Mouse (Mus musculus) intestine, embryonic 16.5 days (tissue): ENCODE data around the gene Dtx2. TPM values are rescaled to one million over a fixed set of nuclear protein-coding genes. Genes with fewer than 3 reads are reported as not detected.

Experiments
- ATAC-seq: fragments of 200-750 bp; cut with Nextera tagmentation; 2 replicates; pipeline ENCODE4 v1.8.0; 2017; ENCODE audit warnings: moderate TSS enrichment, moderate library complexity
- H3K27ac ChIP-seq: fragments of 300-500 bp; sonication (generic); 2 replicates; pipeline ENCODE4 v1.5.1; 2014; ENCODE audit warnings: mild to moderate bottlenecking, low read length
- H3K27me3 ChIP-seq: fragments of 300-500 bp; sonication (generic); replicated peaks from 2 replicates; pipeline ENCODE4 v1.6.1; 2014; ENCODE audit warnings: low read length, control low read depth, mixed read lengths; ENCODE audit not compliant: control insufficient read depth, insufficient read depth
- H3K36me3 ChIP-seq: fragments of 300-500 bp; sonication (generic); 2 replicates; pipeline ENCODE4 v1.6.1; 2014; ENCODE audit warnings: low read length, control low read depth; ENCODE audit not compliant: control insufficient read depth, insufficient read depth
- H3K4me1 ChIP-seq: fragments of 300-500 bp; sonication (generic); 2 replicates; pipeline ENCODE4 v1.6.1; 2014; ENCODE audit warnings: low read length, control low read depth, mixed read lengths; ENCODE audit not compliant: control insufficient read depth, insufficient read depth
- H3K4me2 ChIP-seq: fragments of 300-500 bp; sonication (generic); 2 replicates; pipeline ENCODE4 v1.6.1; 2014; ENCODE audit warnings: low read depth, low read length, control low read depth
- H3K4me3 ChIP-seq: fragments of 300-500 bp; sonication (generic); 2 replicates; pipeline ENCODE4 v1.5.1; 2014; ENCODE audit warnings: mild to moderate bottlenecking, low read length
- H3K9ac ChIP-seq: fragments of 300-500 bp; sonication (generic); 2 replicates; pipeline ENCODE4 v1.6.1; 2014; ENCODE audit warnings: low read depth, low read length
- H3K9me3 ChIP-seq: fragments of 300-500 bp; sonication (generic); 2 replicates; pipeline ENCODE4 v1.6.1; 2016; ENCODE audit warnings: low read length, control low read depth; ENCODE audit not compliant: control insufficient read depth
- WGBS: fragments of 180-500 bp; shearing (Covaris S2); extraction: QIAGEN DNeasy Blood & Tissue Kit; methylation state at CpG from one replicate; pipeline ENCODE4 v1.1.7; 2014; 5-methylcytosine and 5-hydroxymethylcytosine counted together
- polyA plus RNA-seq: library from polyadenylated mRNA; unstranded; fragments of >200 nt; fragmentation: Nextera tagmentation; extraction: Ambion mirVana; gene quantifications from 2 replicates; pipeline ENCODE4 v1.2.1, GENCODE M21; 2015

Gene Dtx2
- polyA plus RNA-seq, 1 experiment from 2014 or later = 21.6 TPM

GRCm38 (mm10) chr5:135990601-135991000 is 4.0 kb upstream of the Dtx2 start:
- no peak for ATAC-seq
- no peak overlapping the region for H3K4me2 ChIP-seq
- no peaks in the 10 kb centered on the region for H3K9me3 ChIP-seq
- H3K4me3 ChIP-seq = no peak overlapping the region
- H3K27ac ChIP-seq = no peak overlapping the region
- H3K4me1 ChIP-seq = peaks cover 3% of the 10 kb centered on the region
- no peaks in the 10 kb centered on the region for H3K36me3 ChIP-seq
- no peaks in the 10 kb centered on the region for H3K27me3 ChIP-seq
- WGBS = 73% methylated on average over 5 of the region's 5 CpGs
- H3K9ac ChIP-seq = no peak overlapping the region

GRCm38 (mm10) chr5:135993381-135993965 is 1.1 kb upstream of the Dtx2 start:
- Histone ChIP-seq H3K27me3 (no peaks in the 10 kb centered on the region), H3K4me3 (no peak overlapping the region), H3K9me3 (no peaks in the 10 kb centered on the region), H3K27ac (no peak overlapping the region), H3K4me2 (no peak overlapping the region), H3K36me3 (0 out of 2 replicates have a peak, but pooled peaks cover 5% of the 10 kb centered on the region), H3K4me1 (peaks cover 6% of the 10 kb centered on the region), H3K9ac (no peak overlapping the region)
- WGBS = 62% methylated on average over 5 of the region's 5 CpGs
- no peak for ATAC-seq

GRCm38 (mm10) chr5:135994335-135994724 is 270 bp upstream of the Dtx2 start:
- H3K27me3 ChIP-seq = no peaks in the 10 kb centered on the region
- no peak overlapping the region for H3K9ac ChIP-seq
- 62% methylated on average over 8 of the region's 8 CpGs for WGBS
- H3K36me3 ChIP-seq = 0 out of 2 replicates have a peak, but pooled peaks cover 5% of the 10 kb centered on the region
- H3K27ac ChIP-seq = no peak overlapping the region
- peak overlapping the region; percentile 92 for H3K4me3 ChIP-seq
- no peak overlapping the region for H3K4me2 ChIP-seq
- no peaks in the 10 kb centered on the region for H3K9me3 ChIP-seq
- H3K4me1 ChIP-seq = peaks cover 6% of the 10 kb centered on the region
- peak; percentile 1; the same call in 1 of the 2 replicates for ATAC-seq

GRCm38 (mm10) chr5:135996162-135996561 is 1.6 kb downstream of the Dtx2 start:
- 0 out of 2 replicates have a peak, but pooled peaks cover 5% of the 10 kb centered on the region for H3K36me3 ChIP-seq
- no peaks in the 10 kb centered on the region for H3K9me3 ChIP-seq
- H3K4me2 ChIP-seq = no peak overlapping the region
- no peak overlapping the region for H3K27ac ChIP-seq
- no peak for ATAC-seq
- no peaks in the 10 kb centered on the region for H3K27me3 ChIP-seq
- no peak overlapping the region for H3K9ac ChIP-seq
- WGBS = 81% methylated on average over 8 of the region's 8 CpGs
- no peak overlapping the region for H3K4me3 ChIP-seq
- peaks cover 6% of the 10 kb centered on the region for H3K4me1 ChIP-seq

GRCm38 (mm10) chr5:136001222-136001621 is 6.6 kb downstream of the Dtx2 start:
- no peak overlapping the region for H3K4me3 ChIP-seq
- H3K9me3 ChIP-seq = no peaks in the 10 kb centered on the region
- 92% methylated on average over 6 of the region's 6 CpGs for WGBS
- 0 out of 2 replicates have a peak, but pooled peaks cover 2% of the 10 kb centered on the region for H3K4me1 ChIP-seq
- H3K36me3 ChIP-seq = 0 out of 2 replicates have a peak, but pooled peaks cover 10% of the 10 kb centered on the region
- H3K27me3 ChIP-seq = no peaks in the 10 kb centered on the region
- ATAC-seq = no peak
- no peak overlapping the region for H3K9ac ChIP-seq
- no peak overlapping the region for H3K27ac ChIP-seq
- no peak overlapping the region for H3K4me2 ChIP-seq

- H3K4me3 ChIP-seq = no peak overlapping the region
- 0 out of 2 replicates have a peak, but pooled peaks cover 10% of the 10 kb centered on the region for H3K36me3 ChIP-seq
- no peak overlapping the region for H3K9ac ChIP-seq
- H3K4me2 ChIP-seq = no peak overlapping the region
- H3K27ac ChIP-seq = no peak overlapping the region
- ATAC-seq = no peak
- WGBS = 54% methylated on average over 2 of the region's 2 CpGs
- no peaks in the 10 kb centered on the region for H3K27me3 ChIP-seq
- H3K9me3 ChIP-seq = no peaks in the 10 kb centered on the region
- 0 out of 2 replicates have a peak, but pooled peaks cover 2% of the 10 kb centered on the region for H3K4me1 ChIP-seq
Observed at GRCm38 (mm10) chr5:136002325-136002724, 7.7 kb downstream of the Dtx2 start.

GRCm38 (mm10) chr5:136002751-136003151 is 8.2 kb downstream of the Dtx2 start:
- Histone ChIP-seq H3K4me2 (no peak overlapping the region), H3K27ac (no peak overlapping the region), H3K9me3 (no peaks in the 10 kb centered on the region), H3K27me3 (no peaks in the 10 kb centered on the region), H3K9ac (no peak overlapping the region), H3K4me1 (0 out of 2 replicates have a peak, but pooled peaks cover 2% of the 10 kb centered on the region), H3K36me3 (0 out of 2 replicates have a peak, but pooled peaks cover 10% of the 10 kb centered on the region), H3K4me3 (no peak overlapping the region)
- WGBS = 35% methylated on average over 3 of the region's 3 CpGs
- no peak for ATAC-seq

GRCm38 (mm10) chr5:136004537-136004936 is 9.9 kb downstream of the Dtx2 start:
- no peaks in the 10 kb centered on the region for H3K27me3 ChIP-seq
- ATAC-seq = no peak

GRCm38 (mm10) chr5:136007745-136008144 is 13.1 kb downstream of the Dtx2 start:
- no peak overlapping the region for H3K4me3 ChIP-seq
- no peak overlapping the region for H3K4me2 ChIP-seq
- H3K4me1 ChIP-seq = no peaks in the 10 kb centered on the region
- H3K27ac ChIP-seq = no peak overlapping the region
- no peaks in the 10 kb centered on the region for H3K27me3 ChIP-seq
- H3K36me3 ChIP-seq = peaks cover 9% of the 10 kb centered on the region; the same call in 1 of the 2 replicates
- no peak overlapping the region for H3K9ac ChIP-seq
- no peak for ATAC-seq
- WGBS = 73% methylated on average over 7 of the region's 7 CpGs
- no peaks in the 10 kb centered on the region for H3K9me3 ChIP-seq

More at GRCm38 (mm10) chr5:136004537-136004936, 9.9 kb downstream of the Dtx2 start:
- Histone ChIP-seq H3K27ac (no peak overlapping the region), H3K9ac (no peak overlapping the region), H3K4me1 (0 out of 2 replicates have a peak, but pooled peaks cover 2% of the 10 kb centered on the region), H3K4me2 (no peak overlapping the region), H3K36me3 (0 out of 2 replicates have a peak, but pooled peaks cover 6% of the 10 kb centered on the region), H3K4me3 (no peak overlapping the region), H3K9me3 (no peaks in the 10 kb centered on the region)
- WGBS = 78% methylated on average over 4 of the region's 4 CpGs
